Mouse (Mus musculus) effector memory CD4-positive, alpha-beta T cell, adult 7 months (primary cell): ENCODE data around the gene Cyth2. TPM values are rescaled to one million over a fixed set of nuclear protein-coding genes. Genes with fewer than 3 reads are reported as not detected.

Experiments
- polyA plus RNA-seq: library from polyadenylated mRNA; unstranded; fragments of 100-300 nt; shearing (Covaris generic); gene quantifications from one replicate; pipeline ENCODE4 v1.2.1, GENCODE M21; 2017

Gene Cyth2
- polyA plus RNA-seq, result 153 TPM

DNA sequence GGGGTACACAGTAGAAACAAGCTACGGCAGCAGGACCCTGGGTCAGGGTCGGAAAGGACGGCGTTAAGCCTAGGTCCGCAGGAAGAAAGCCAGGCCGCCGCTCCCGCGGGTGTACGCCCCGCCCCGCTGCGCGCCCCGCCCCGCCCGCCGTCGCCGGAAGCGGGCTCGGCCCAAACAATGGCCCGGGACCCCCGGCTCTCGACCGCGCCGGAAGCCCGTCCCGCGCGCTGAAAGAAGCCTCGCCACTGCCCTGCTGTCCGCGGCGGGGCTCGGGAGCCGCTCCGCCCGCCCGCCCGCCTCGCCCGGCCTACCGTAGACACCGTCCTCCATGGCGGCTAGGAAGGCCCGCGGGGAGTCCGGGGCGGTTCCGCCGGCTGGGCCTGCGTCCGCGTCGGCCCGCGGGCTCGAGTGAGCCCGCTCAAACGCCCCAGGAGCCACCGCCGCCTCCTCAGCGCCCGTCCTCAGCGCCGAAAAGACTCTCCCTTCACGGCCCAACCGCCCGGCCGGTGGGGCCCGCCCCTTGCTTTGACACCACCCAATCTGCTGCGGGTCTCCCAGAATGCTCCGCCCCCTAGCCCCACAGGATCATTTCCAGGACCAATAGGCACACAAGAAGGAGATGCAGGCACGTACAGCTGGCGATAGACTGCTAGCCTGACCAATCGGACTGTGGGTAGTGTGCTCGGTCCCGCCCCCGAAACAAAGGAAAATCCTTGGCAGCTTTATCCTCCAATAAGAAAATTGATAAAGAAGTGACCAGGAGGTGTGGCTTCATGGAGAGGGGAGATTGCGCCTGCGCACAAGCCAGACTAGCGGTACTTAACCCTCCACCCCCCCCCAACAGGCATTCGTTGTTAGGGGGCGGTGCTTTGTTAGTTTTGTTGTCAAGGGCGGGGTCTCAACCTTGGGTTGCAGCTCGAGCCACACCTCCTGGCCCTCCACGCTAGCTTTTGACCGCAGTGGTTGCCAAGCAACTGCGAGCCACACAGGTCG, at the start of gene Cyth2:
Gene Cyth2, minus strand, starts transcription at position 795 of the 993 bp plus-strand sequence.

GRCm38 (mm10) chr7:45830427-45831127, 16.2 kb upstream of the Cyth2 start, which contains the start of gene Grwd1:
Gene Grwd1 (minus strand): TSS chr7:45830944.

DNA sequence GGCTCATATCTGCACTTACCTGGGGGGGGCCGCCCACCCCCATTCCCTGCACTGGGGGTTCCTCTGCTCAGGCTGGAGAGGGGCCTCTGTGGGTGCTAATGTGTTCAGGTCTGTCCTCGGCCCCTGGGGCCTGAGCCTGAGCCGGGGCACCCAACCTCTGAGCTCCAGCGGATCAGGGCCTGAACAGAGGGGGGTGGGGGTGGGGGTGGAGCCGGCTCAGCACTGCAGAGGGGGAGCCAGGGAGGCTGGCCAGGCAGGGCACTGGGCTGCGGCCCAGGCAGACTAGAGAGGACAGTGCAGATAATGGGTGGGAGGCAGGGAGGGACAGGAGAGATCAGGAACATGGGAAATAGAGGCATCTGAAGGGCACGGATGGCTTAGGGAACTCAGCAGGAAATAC, 10.2 kb upstream of the Cyth2 start, which contains the start of gene Kcnj14:
Gene Kcnj14, minus strand, starts transcription at position 185 of the 400 bp plus-strand sequence.

DNA sequence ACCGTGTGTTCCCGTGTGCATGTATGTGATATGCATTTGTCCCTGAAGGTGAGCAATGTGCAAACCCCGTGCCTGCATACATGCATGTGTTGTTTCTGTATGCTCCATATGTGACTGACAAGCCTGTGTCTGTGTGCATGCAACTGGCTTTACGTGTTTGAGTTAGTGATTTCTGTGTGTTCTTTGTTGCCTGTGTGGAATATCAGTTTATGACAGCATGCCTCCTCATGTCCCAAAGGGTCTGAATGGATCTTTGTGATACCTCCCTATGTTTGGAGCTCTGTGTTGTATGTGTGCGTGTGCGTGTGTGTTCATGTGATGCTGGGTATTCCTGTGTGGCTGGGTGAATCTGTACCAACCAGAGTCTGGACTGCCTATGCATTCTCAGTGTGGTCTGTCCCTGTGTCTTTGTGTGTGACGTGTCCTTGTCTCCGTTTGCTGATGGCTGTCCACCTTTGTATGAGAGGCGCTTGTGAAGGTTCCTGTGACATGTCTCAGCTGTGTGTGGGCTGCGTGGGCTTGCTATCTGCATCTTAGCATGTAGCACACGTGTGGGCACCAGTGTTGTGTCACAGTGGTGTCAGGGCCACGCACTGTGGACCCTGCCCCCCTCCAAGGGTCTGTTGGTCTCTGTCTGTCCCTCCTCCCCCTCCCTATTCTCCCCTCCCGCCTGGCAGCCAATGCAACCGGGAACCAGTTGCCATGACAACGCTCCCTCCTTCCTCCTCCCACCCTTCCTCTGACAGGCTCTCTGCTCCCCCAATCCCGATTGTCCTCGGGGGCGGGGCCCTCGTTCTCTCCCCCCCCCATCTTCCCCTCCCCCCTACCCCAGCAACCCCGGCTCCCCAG, 29.6 kb downstream of the Cyth2 start, which contains the start of gene Sult2b1:
Gene Sult2b1, minus strand, starts transcription at position 146 of the 849 bp plus-strand sequence.

DNA sequence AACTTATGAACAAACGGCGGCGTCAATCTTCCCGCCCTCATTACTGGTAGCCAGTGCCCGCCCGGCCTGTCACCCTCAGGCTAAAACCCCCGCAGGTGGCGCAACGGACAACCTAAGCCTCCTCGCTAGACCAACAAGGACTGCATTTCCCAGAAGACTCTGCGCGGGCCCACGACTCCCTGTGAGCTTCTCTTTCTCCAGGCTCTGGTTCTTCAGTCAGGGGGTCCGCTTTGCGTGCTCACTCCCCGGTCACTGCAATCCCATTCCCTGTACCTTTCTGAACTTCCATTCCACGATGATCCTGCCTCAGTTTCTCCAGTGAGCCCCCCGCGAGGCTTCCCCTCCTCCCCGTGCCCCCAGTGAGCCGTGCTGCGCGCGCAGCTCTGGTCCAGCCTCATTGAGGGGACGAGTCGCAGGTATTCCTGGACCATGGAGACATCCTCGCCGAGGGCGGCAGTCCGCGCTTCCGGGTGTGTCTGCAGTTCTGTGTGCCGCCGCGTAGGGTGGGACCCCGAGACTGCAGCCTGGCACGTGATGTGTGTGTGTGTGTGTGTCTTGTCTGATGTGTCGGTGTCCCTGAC, 30.8 kb downstream of the Cyth2 start, which contains the start of gene Lmtk3:
Gene Lmtk3, plus strand, starts transcription at position 228 of the 581 bp plus-strand sequence.

Other genes starting within 250 kb of the Cyth2 start
- 38.0 TPM for gene Bcat2, start 244.4 kb downstream of the Cyth2 start, polyA plus RNA-seq
- gene Fgf21, start 199.1 kb downstream of the Cyth2 start, polyA plus RNA-seq, result not detected
- gene Fut1, start 197.3 kb downstream of the Cyth2 start, polyA plus RNA-seq, result 1.2 TPM
- gene Izumo1, start 192.8 kb downstream of the Cyth2 start, polyA plus RNA-seq, result not detected
- not detected for gene Rasip1, start 187.1 kb downstream of the Cyth2 start, polyA plus RNA-seq
- gene Mamstr, start 174.6 kb downstream of the Cyth2 start, polyA plus RNA-seq, result 1.1 TPM
- gene Fut2, start 148.2 kb downstream of the Cyth2 start, polyA plus RNA-seq, result 0.89 TPM
- not detected for gene Ntn5, start 130.6 kb downstream of the Cyth2 start, polyA plus RNA-seq
- not detected for gene Sec1, start 120.2 kb downstream of the Cyth2 start, polyA plus RNA-seq
- 1.3 TPM for gene Car11, start 114.7 kb downstream of the Cyth2 start, polyA plus RNA-seq
- 7.4 TPM for gene Dbp, start 109.5 kb downstream of the Cyth2 start, polyA plus RNA-seq
- 1,531 TPM for gene Rpl18, start 99.1 kb downstream of the Cyth2 start, polyA plus RNA-seq
- 17.9 TPM for gene Sphk2, start 96.6 kb downstream of the Cyth2 start, polyA plus RNA-seq
- 0.57 TPM for gene Fam83e, start 93.4 kb downstream of the Cyth2 start, polyA plus RNA-seq
- not detected for gene Spaca4, start 88.8 kb downstream of the Cyth2 start, polyA plus RNA-seq
- 0.13 TPM for gene Lmtk3, start 30.8 kb downstream of the Cyth2 start, polyA plus RNA-seq
- gene Sult2b1, start 29.9 kb downstream of the Cyth2 start, polyA plus RNA-seq, result 13.1 TPM
- gene Kcnj14, start 10.2 kb upstream of the Cyth2 start, polyA plus RNA-seq, result 0.46 TPM
- gene Grwd1, start 16.4 kb upstream of the Cyth2 start, polyA plus RNA-seq, result 34.7 TPM
- gene Kdelr1, start 58.2 kb upstream of the Cyth2 start, polyA plus RNA-seq, result 55.4 TPM
- 0.84 TPM for gene Grin2d, start 63.8 kb upstream of the Cyth2 start, polyA plus RNA-seq
- not detected for gene Syngr4, start 82.1 kb upstream of the Cyth2 start, polyA plus RNA-seq
- 3.7 TPM for gene Tmem143, start 82.4 kb upstream of the Cyth2 start, polyA plus RNA-seq
- 436 TPM for gene Emp3, start 106.8 kb upstream of the Cyth2 start, polyA plus RNA-seq
- gene Ccdc114, start 109.5 kb upstream of the Cyth2 start, polyA plus RNA-seq, result 1.2 TPM
- 0.10 TPM for gene Abcc6, start 215.7 kb upstream of the Cyth2 start, polyA plus RNA-seq
- gene Nomo1, start 219.1 kb upstream of the Cyth2 start, polyA plus RNA-seq, result 24.0 TPM